Mouse (Mus musculus): ENCODE data around the gene Ppil3. TPM values are rescaled to one million over a fixed set of nuclear protein-coding genes. Genes with fewer than 3 reads are reported as not detected.

Ppil3 gene
- polyA plus RNA-seq, 1 experiment = 25.5 TPM

DNA sequence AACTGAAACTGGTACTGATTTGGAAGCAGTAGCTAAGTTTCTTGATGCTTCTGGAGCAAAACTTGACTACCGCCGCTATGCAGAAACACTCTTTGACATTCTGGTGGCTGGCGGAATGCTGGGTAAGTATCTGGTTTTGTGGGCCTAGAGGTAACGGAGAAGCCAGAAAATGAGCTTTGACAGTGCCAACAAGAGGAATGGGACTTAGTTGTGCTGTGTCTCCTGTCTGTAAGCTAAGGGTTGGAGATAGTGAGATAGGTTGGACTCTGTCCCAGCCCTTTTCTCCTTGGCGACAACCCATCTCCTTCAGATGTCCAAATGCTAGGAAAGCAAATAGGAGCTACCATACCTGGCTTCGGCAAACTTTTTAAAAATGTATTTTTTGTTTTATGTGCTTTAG, 47.6 kb downstream of the Ppil3 start:
- 91% methylated on average over 6 of the region's 6 CpGs for WGBS
- Histone ChIP-seq H3K27me3 (replicated peaks; ENCODE audit: control insufficient read depth, insufficient read depth, low read length) (no peaks in the 10 kb centered on the region), H3K36me3 (ENCODE audit: control insufficient read depth, insufficient read depth, low read length) (peaks cover 11% of the 10 kb centered on the region), H3K27ac (ENCODE audit: insufficient read depth, low read depth, low read length) (no peak overlapping the region), H3K4me1 (ENCODE audit: control insufficient read depth, insufficient read depth, low read length) (no peaks in the 10 kb centered on the region), H3K4me3 (ENCODE audit: insufficient read depth, low read depth, low read length) (no peak overlapping the region)
- TF ChIP-seq CTCF (conservative IDR thresholded peaks at IDR 0.05; ENCODE audit: insufficient read depth, insufficient read length, low read depth, low read length) (no peak), POLR2A (IDR thresholded peaks at IDR 0.05; ENCODE audit: low read depth, low read length) (no peak)
- no peak for DNase-seq

DNA sequence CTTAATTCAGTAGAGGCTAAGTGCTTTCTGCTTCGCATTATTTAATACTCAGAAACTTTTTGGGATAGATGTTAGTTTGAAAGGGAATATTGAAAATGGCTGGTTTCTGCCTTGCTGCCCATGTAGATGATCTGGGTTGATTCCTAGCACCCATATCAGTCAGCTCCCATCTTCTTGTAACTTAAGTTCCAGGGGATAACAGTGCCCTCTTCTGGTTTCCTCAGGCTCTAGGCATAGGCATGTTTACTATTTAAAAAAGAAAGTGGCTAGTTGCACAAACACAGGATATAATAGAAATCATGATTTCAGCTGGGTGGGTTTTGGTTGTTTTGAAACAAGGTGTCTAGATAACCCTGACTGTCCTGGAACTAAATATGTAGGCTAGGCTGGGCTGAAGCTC, 49.1 kb downstream of the Ppil3 start:
- H3K36me3 ChIP-seq (ENCODE audit: control insufficient read depth, insufficient read depth, low read length) = peaks cover 7% of the 10 kb centered on the region
- peaks cover 3% of the 10 kb centered on the region; the same call in 1 of the 2 replicates for H3K4me1 ChIP-seq (ENCODE audit: control insufficient read depth, insufficient read depth, low read length)
- no peaks in the 10 kb centered on the region for H3K27me3 ChIP-seq (replicated peaks; ENCODE audit: control insufficient read depth, insufficient read depth, low read length)
- TF ChIP-seq POLR2A (IDR thresholded peaks at IDR 0.05; ENCODE audit: low read depth, low read length) = no peak
- no peak for TF ChIP-seq CTCF (conservative IDR thresholded peaks at IDR 0.05; ENCODE audit: insufficient read depth, insufficient read length, low read depth, low read length)
- whole genome bisulfite sequencing = 97% methylated on average over 1 of the region's 1 CpGs
- H3K4me3 ChIP-seq (ENCODE audit: insufficient read depth, low read depth, low read length) = no peak overlapping the region
- no peak overlapping the region for H3K27ac ChIP-seq (ENCODE audit: insufficient read depth, low read depth, low read length)
- DNase-seq = no peak

DNA sequence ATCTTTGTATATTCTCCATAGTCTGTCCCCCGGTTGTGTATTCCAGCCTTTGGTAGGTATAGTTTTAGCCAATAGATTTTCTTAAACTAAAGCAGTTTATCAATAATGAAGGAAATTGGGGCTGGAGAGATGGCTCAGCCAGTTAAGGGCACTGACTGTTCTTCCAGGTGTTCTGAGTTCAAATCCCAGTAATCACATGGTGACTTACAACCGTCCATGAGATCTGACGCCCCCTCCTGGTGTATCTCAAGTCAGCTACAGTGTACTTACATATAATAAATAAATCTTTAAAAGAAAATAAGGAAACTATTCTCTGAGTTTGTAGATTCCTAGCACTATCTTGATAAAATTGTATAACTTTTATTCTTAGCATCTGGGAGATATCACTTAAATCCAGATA, 49.9 kb downstream of the Ppil3 start:
- H3K27ac ChIP-seq (ENCODE audit: insufficient read depth, low read depth, low read length) = no peak overlapping the region
- TF ChIP-seq POLR2A (IDR thresholded peaks at IDR 0.05; ENCODE audit: low read depth, low read length) (no peak), CTCF (conservative IDR thresholded peaks at IDR 0.05; ENCODE audit: insufficient read depth, insufficient read length, low read depth, low read length) (no peak)
- no peak for DNase-seq
- whole genome bisulfite sequencing = 94% methylated on average over 3 of the region's 3 CpGs
- no peaks in the 10 kb centered on the region for H3K27me3 ChIP-seq (replicated peaks; ENCODE audit: control insufficient read depth, insufficient read depth, low read length)
- H3K4me3 ChIP-seq (ENCODE audit: insufficient read depth, low read depth, low read length) = no peak overlapping the region
- peaks cover 3% of the 10 kb centered on the region; the same call in 1 of the 2 replicates for H3K4me1 ChIP-seq (ENCODE audit: control insufficient read depth, insufficient read depth, low read length)
- peaks cover 5% of the 10 kb centered on the region for H3K36me3 ChIP-seq (ENCODE audit: control insufficient read depth, insufficient read depth, low read length)

DNA sequence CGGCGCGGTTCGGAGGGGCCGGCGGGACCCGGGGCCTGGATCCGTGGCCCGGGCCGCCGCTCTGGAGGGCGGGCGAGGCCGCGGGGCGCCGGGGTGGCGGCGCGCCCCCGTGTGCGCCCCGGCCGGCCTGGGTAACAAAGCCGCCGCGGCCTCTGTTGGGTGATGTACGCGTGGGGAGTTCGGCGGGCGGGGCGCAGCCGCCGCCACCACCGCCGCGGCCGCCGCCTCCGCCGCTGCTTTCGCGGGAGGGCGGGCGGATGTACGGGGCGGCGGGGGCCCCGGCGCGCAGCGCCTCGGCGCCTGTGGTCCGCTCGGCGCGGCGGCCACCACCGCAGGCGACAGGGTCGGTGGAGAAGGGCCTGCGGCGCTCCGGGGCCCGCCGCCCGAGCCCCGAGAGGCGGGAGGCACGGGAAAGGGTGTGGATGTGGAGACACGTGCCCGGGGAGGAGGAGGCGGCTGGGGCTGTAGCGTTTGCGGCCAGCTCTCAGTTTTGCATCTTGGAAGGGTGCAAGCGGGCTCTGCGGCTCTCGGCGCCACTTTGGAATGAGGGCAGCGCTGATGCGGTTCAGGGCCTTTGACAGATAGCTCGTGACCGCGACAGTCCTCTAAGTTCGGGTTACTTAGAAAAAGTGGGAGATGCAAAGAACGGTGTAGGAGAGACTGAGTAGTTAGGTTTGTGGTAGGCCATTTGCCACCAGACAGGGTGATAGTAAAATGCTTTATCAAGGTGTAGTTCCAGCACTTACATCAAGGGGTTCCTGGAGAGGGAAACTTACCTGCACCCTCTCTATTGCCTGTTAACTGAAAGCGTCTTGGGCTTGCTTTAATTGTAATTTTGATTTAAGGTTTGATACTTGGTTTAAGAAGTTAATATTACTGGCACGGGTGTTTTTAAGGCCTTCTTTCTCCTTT, 51.7 kb downstream of the Ppil3 start:
- no peaks in the 10 kb centered on the region for H3K27me3 ChIP-seq (replicated peaks; ENCODE audit: control insufficient read depth, insufficient read depth, low read length)
- H3K27ac ChIP-seq (ENCODE audit: insufficient read depth, low read depth, low read length) = peak overlapping the region; percentile 57; the same call in 1 of the 2 replicates
- H3K4me3 ChIP-seq (ENCODE audit: insufficient read depth, low read depth, low read length) = peak overlapping the region; percentile 97
- peaks cover 1% of the 10 kb centered on the region for H3K36me3 ChIP-seq (ENCODE audit: control insufficient read depth, insufficient read depth, low read length)
- DNase-seq = peak; percentile 58
- H3K4me1 ChIP-seq (ENCODE audit: control insufficient read depth, insufficient read depth, low read length) = peaks cover 3% of the 10 kb centered on the region; the same call in 1 of the 2 replicates
- under 1% methylated on average over 72 of the region's 90 CpGs for WGBS
- TF ChIP-seq CTCF (conservative IDR thresholded peaks at IDR 0.05; ENCODE audit: insufficient read depth, insufficient read length, low read depth, low read length) (no peak), POLR2A (IDR thresholded peaks at IDR 0.05; ENCODE audit: low read depth, low read length) (no peak)

DNA sequence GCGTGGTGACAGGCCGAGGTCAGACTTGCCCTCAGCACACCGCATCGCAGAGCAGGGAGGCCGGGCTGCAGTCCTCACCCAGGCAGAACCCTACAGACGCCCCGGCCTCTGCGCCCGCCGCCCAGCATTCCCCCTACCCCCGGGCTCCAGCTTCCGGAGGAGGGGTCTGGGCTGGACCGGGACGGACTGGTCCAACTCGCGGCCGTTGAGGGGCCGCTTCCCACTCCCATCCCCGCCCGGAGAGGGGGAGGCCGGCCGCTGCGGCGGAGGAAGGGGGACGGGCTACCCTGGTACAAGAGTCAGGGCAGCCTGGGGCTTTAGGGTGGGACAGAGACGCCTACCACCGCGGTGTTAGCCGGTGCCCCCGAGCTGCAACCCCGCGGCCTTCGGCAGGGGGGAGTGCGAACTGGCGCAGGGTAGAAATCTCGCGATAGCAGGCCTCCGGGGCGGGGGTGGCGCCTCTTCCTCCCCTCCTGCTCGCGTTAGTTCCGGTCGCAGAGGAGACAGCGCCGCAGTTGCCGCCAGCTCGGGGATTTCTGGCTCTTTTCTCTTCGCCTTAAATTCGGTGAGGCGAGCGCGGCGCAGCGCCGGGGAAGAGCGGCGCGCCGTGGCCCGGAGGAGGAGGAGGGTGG, 52.5 kb downstream of the Ppil3 start, which contains the start of gene Bzw1:
TSS of gene Bzw1 (plus strand) at position 247 of the 632 bp plus-strand sequence.
- TF ChIP-seq POLR2A (IDR thresholded peaks at IDR 0.05; ENCODE audit: low read depth, low read length) = peak; percentile 61
- TF ChIP-seq CTCF (conservative IDR thresholded peaks at IDR 0.05; ENCODE audit: insufficient read depth, insufficient read length, low read depth, low read length) = no peak
- H3K4me3 ChIP-seq (ENCODE audit: insufficient read depth, low read depth, low read length) = peak within 1 kb of the TSS; percentile 97
- WGBS = 1% methylated on average over 61 of the region's 61 CpGs
- peaks cover 3% of the 10 kb centered on the region; the same call in 1 of the 2 replicates for H3K4me1 ChIP-seq (ENCODE audit: control insufficient read depth, insufficient read depth, low read length)
- peak; percentile 95 for DNase-seq
- peaks cover under 1% of the 10 kb centered on the region for H3K36me3 ChIP-seq (ENCODE audit: control insufficient read depth, insufficient read depth, low read length)
- H3K27ac ChIP-seq (ENCODE audit: insufficient read depth, low read depth, low read length) = peak within 1 kb of the TSS; percentile 100
- H3K27me3 ChIP-seq (replicated peaks; ENCODE audit: control insufficient read depth, insufficient read depth, low read length) = no peaks in the 10 kb centered on the region

DNA sequence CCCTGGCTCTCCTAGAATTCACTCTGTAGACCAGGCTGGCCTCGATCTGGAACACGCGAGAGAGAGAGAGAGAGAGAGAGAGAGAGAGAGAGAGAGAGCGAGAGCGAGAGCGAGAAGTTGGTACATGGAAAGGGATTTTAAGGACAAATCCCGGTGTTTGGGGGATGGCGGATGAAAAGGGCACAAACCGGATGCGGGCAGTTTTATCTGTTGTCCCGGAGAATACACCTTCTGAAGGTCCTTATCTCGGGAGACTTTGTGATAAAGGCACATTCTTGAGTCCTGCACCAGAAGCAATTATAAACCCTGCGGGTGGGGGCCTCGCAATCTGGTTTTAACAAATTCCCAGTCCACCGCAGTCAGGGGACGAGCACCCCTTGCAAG, 53.0 kb downstream of the Ppil3 start:
- no peak for TF ChIP-seq CTCF (conservative IDR thresholded peaks at IDR 0.05; ENCODE audit: insufficient read depth, insufficient read length, low read depth, low read length)
- no peak for TF ChIP-seq POLR2A (IDR thresholded peaks at IDR 0.05; ENCODE audit: low read depth, low read length)
- under 1% methylated on average over 16 of the region's 16 CpGs for WGBS
- Histone ChIP-seq H3K4me3 (ENCODE audit: insufficient read depth, low read depth, low read length) (peak overlapping the region; percentile 97), H3K4me1 (ENCODE audit: control insufficient read depth, insufficient read depth, low read length) (peaks cover 3% of the 10 kb centered on the region; the same call in 1 of the 2 replicates), H3K27me3 (replicated peaks; ENCODE audit: control insufficient read depth, insufficient read depth, low read length) (no peaks in the 10 kb centered on the region), H3K27ac (ENCODE audit: insufficient read depth, low read depth, low read length) (peak overlapping the region; percentile 100), H3K36me3 (ENCODE audit: control insufficient read depth, insufficient read depth, low read length) (no peaks in the 10 kb centered on the region; the same call in 1 of the 2 replicates)
- no peak for DNase-seq
